Mouse (Mus musculus) testis, adult 2 months (tissue): Measurements from ENCODE around the gene Zfp408.

Experiments
- CTCF ChIP-seq: fragments of 200-500 bp; IDR thresholded peaks from 2 replicates; pipeline ENCODE4 v1.5.1; 2012; ENCODE audit warnings: low read depth, mild to moderate bottlenecking, inconsistent platforms, low read length, moderate library complexity; ENCODE audit not compliant: control insufficient read depth, insufficient read depth, insufficient replicate concordance
- POLR2A ChIP-seq: fragments of 200-500 bp; IDR thresholded peaks from 2 replicates; pipeline ENCODE4 v1.6.1; 2012; ENCODE audit warnings: low read depth, mild to moderate bottlenecking, inconsistent platforms, low read length, moderate library complexity; ENCODE audit not compliant: control insufficient read depth

GRCm38 (mm10) chr2:91655388-91655787 lies 5.8 kb upstream of the Zfp408 start:
- TF ChIP-seq POLR2A (no peak), CTCF (no peak)
